Mouse (Mus musculus) right cerebral cortex, adult 18-20 months (tissue): Measurements from ENCODE around the gene Faap100.
"Not testable (repeated sequence)": the region's sequence is repeated elsewhere in the genome, so short reads cannot be mapped to it uniquely, and the experiment has no call there.

Experiments
- DNase-seq: peaks from one replicate; pipeline ENCODE4 v3.0.0; 2022; ENCODE audit warnings: mixed read lengths

Faap100 gene

GRCm38 (mm10) chr11:120378611-120379540 is at the start of gene Faap100:
TSS of gene Faap100 (minus strand) at chr11:120378764.
- peak; percentile 83 for DNase-seq

GRCm38 (mm10) chr11:120426727-120427126 is 48.2 kb upstream of the Faap100 start:
- no peak for DNase-seq

GRCm38 (mm10) chr11:120423569-120424295 is 45.2 kb upstream of the Faap100 start:
- DNase-seq: peak; percentile 49

GRCm38 (mm10) chr11:120422651-120423568 is 44.3 kb upstream of the Faap100 start:
- DNase-seq: no peak

GRCm38 (mm10) chr11:120418592-120418991 is 40.0 kb upstream of the Faap100 start:
- DNase-seq: no peak

- DNase-seq: no peak
Measured at GRCm38 (mm10) chr11:120417852-120418251, 39.3 kb upstream of the Faap100 start.

- not testable (repeated sequence) for DNase-seq
Measured at GRCm38 (mm10) chr11:120413621-120414020, 35.1 kb upstream of the Faap100 start.

- no peak for DNase-seq
Measured at GRCm38 (mm10) chr11:120406445-120406844, 27.9 kb upstream of the Faap100 start.

GRCm38 (mm10) chr11:120405867-120406266 is 27.3 kb upstream of the Faap100 start:
- DNase-seq: no peak

GRCm38 (mm10) chr11:120404814-120405213 is 26.2 kb upstream of the Faap100 start:
- DNase-seq: no peak

- DNase-seq: no peak
Measured at GRCm38 (mm10) chr11:120399319-120399718, 20.8 kb upstream of the Faap100 start.

- no peak for DNase-seq
Measured at GRCm38 (mm10) chr11:120397602-120398001, 19.0 kb upstream of the Faap100 start.

- no peak for DNase-seq
Measured at GRCm38 (mm10) chr11:120395661-120396060, 17.1 kb upstream of the Faap100 start.

- no peak for DNase-seq
Measured at GRCm38 (mm10) chr11:120388580-120388979, 10.0 kb upstream of the Faap100 start.

- no peak for DNase-seq
Measured at GRCm38 (mm10) chr11:120387157-120387556, 8.6 kb upstream of the Faap100 start.

GRCm38 (mm10) chr11:120386632-120387031 is 8.1 kb upstream of the Faap100 start:
- DNase-seq: no peak

- DNase-seq: peak; percentile 63
Measured at GRCm38 (mm10) chr11:120382509-120382908, 3.9 kb upstream of the Faap100 start.

GRCm38 (mm10) chr11:120381157-120381556 is 2.6 kb upstream of the Faap100 start:
- no peak for DNase-seq

- DNase-seq: no peak
Measured at GRCm38 (mm10) chr11:120380271-120380670, 1.7 kb upstream of the Faap100 start.

GRCm38 (mm10) chr11:120378031-120378610 is 443 bp downstream of the Faap100 start:
- no peak for DNase-seq

GRCm38 (mm10) chr11:120377337-120377736 is 1.2 kb downstream of the Faap100 start:
- DNase-seq: no peak
